Mouse (Mus musculus) Patski (cell line): Measurements from ENCODE around the gene B230307C23Rik. TPM values are rescaled to one million over a fixed set of nuclear protein-coding genes. Genes with fewer than 3 reads are reported as not detected.
"Not testable (repeated sequence)": the region's sequence is repeated elsewhere in the genome, so short reads cannot be mapped to it uniquely, and the experiment has no call there.

Source experiments
- ATAC-seq: fragments of 100-300 bp; one replicate; pipeline ENCODE4 v1.8.0; 2021
- CTCF ChIA-PET: fragments of 350-600 bp; sonication (Branson Sonifier 250); formaldehyde crosslinking; loops from one replicate; lab custom pipeline; 2022; ENCODE audit warnings: inconsistent platforms; lab: Charles Lee
- POLR2A ChIA-PET: fragments of 350-600 bp; sonication (Branson Sonifier 250); formaldehyde crosslinking; loops from one replicate; lab custom pipeline; 2022; ENCODE audit warnings: antibody characterized with exemption, inconsistent platforms; lab: Charles Lee
- DNase-seq: peaks from one replicate; pipeline ENCODE4 v3.0.0-alpha.2; 2011; ENCODE audit warnings: low read depth, low spot score
- H3K27me3 ChIP-seq: fragments of 371-371 bp; one replicate; pipeline ENCODE4 v1.5.1; 2021
- CTCF ChIP-seq: fragments of 100-300 bp; IDR thresholded peaks from one replicate; pipeline ENCODE4 v1.5.1; 2021
- in situ Hi-C: fragments of 300-500 bp; cut with MboI; formaldehyde crosslinking; loops from 3 replicates; pipeline ENCODE4 v1.11.1; 2018; ENCODE audit warnings: low pct_unique_long_range_greater_than_20kb, mixed read lengths
- polyA plus RNA-seq: library from polyadenylated mRNA; unstranded; gene quantifications from one replicate; pipeline ENCODE4 v1.2.3, GENCODE M21; 2021

Gene B230307C23Rik
- polyA plus RNA-seq, 1 experiment from 2014 or later, result 14.3 TPM

- in situ Hi-C loops, result no loop called here
- ChIA-PET POLR2A (interaction anchor here (0.7 kb wide), 1 partner anchor 166 kb away, joined by 3 read pairs; no protein-coding TSS in a partner anchor), CTCF (interaction anchor here (0.9 kb wide), 1 partner anchor 20 kb away, joined by 4 read pairs; no protein-coding TSS in a partner anchor)
- H3K27me3 ChIP-seq, result no peaks in the 10 kb centered on the region
- ATAC-seq (no peak), DNase-seq (no peak)
- TF ChIP-seq CTCF, result no peak
Measured at GRCm38 (mm10) chr16:98022081-98022480, 25.0 kb downstream of the B230307C23Rik start.

GRCm38 (mm10) chr16:98022657-98023345 lies 25.7 kb downstream of the B230307C23Rik start:
- no peaks in the 10 kb centered on the region for H3K27me3 ChIP-seq
- in situ Hi-C loops, result no loop called here
- DNase-seq (peak; percentile 93), ATAC-seq (no peak)
- ChIA-PET CTCF (interaction anchor here (0.9 kb wide), 1 partner anchor 19 kb away, joined by 4 read pairs; no protein-coding TSS in a partner anchor), POLR2A (interaction anchor here (0.6 kb wide), 1 partner anchor 134 kb away, joined by 6 read pairs; no protein-coding TSS in a partner anchor)
- TF ChIP-seq CTCF, result peak; percentile 64

DNA sequence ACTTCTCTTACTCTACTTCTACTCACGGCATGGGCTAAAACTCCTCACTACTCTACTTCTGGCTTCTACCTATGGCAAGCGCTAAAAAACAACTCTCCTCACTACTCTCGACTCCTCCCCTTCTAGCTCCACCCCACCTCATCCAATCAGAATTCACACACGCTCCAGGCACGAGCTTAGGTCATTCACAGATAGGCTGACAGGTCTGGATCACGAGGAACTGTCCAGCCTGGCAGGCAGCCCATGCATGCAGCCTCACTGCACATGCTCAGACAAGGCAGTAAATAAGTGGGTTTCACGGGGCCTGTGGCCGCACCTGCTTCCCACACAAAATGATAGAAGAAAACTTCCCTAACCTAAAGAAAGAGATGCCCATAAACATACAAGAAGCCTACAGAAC lies 29.1 kb downstream of the B230307C23Rik start:
- H3K27me3 ChIP-seq, in situ Hi-C loops, POLR2A ChIA-PET, ATAC-seq, DNase-seq: not testable (repeated sequence)
- CTCF ChIA-PET, result interaction anchor here (1.5 kb wide), 1 partner anchor 15 kb away, joined by 3 read pairs; no protein-coding TSS in a partner anchor

DNA sequence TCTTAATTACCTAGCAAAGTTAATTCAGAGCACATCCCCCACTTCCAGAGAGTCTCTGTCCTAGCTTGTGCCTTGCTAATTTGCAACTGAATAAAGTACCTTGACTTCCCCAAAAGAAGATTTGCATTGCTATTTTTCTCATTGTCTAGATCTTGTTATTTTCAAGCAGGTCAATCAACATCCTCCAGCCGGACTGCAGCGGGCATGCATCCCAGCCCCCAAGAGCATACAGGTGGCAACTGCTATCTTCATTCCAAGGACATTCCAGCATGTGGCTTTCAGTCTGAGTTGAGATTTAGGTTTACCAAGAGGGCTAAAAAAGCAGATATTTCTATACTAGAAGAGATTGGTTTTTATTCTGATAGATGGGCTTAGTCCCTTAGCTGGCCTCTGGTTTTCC lies 37.9 kb downstream of the B230307C23Rik start:
- DNase-seq, CTCF ChIA-PET, H3K27me3 ChIP-seq, in situ Hi-C loops, ATAC-seq, POLR2A ChIA-PET: not testable (repeated sequence)

DNA sequence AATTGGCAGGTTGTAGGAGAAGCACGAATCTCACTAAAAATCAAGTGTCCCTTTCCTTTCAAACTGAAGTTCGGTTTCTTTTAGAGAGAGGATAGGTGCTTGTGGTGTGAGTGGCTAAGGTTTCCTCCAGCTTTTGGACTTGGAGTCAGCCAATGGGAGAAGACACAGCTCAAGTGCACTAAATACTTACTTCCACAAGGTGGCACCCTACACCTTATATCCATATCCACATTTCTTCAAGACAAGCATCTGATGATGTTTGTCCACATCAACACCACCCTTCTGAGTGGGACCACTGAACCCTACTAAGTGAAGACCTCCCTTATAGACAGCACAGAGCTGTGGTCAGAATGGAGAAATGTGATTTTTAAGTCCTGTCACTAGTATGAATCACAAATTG lies 44.6 kb downstream of the B230307C23Rik start:
- in situ Hi-C loops, result no loop called here
- DNase-seq, result no peak
- ChIA-PET POLR2A (no interaction called here), CTCF (interaction anchor here (1.0 to 1.3 kb wide), 3 partner anchors 16 to 28 kb away, joined by 3 to 4 read pairs (median 3); no protein-coding TSS in a partner anchor)
- no peaks in the 10 kb centered on the region for H3K27me3 ChIP-seq
- peak; percentile 60 for ATAC-seq
- TF ChIP-seq CTCF, result peak; percentile 64

DNA sequence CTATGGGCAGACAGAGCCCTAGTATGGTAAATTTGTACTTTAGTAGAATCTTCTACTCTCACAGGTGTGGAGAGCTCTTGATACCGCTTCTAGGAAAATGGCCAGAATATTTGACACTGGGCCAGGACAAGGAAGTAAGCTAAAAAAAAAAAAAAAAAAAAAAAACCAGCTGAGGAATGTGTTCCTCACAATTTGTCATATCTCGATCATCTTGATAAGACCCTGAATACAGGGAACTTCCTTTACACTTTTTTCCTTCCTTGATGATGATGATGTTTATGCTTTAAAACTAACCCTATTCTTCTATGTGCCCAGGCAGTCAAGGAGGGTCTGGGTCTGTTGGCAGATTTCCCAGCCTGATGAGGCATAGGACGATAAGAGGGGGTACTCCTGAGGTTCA lies 82.3 kb downstream of the B230307C23Rik start:
- in situ Hi-C loops, CTCF ChIA-PET, ATAC-seq: not testable (repeated sequence)

DNA sequence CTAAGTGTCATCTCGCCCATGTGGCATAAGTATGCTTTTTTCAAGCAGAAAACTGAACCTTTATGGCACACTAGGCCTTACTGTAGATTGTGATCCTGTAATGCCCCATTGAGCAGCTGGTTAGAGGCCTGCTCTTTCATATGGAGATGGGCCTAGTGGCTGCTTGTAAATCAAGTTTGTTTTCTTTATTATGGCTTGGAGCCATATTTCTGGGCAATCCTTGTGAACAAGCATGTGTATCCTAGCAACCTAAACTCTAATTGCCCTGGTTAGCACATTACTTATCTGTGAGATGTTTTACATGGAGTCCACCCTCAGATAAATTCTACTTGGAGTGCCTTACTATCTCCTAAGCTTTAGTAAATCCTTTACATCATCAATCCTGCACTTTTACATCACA lies 84.0 kb downstream of the B230307C23Rik start:
- POLR2A ChIA-PET, CTCF ChIA-PET, DNase-seq: not testable (repeated sequence)

More for the DNA sequence above, 82.3 kb downstream of the B230307C23Rik start:
- POLR2A ChIA-PET, DNase-seq, H3K27me3 ChIP-seq: not testable (repeated sequence)

More for the DNA sequence above, 84.0 kb downstream of the B230307C23Rik start:
- H3K27me3 ChIP-seq, ATAC-seq, in situ Hi-C loops: not testable (repeated sequence)

Other genes with a start within 250 kb of the B230307C23Rik start
- 2.3 TPM for gene Ripk4, start 233.5 kb upstream of the B230307C23Rik start, polyA plus RNA-seq
- 6.8 TPM for gene Prdm15, start 145.5 kb upstream of the B230307C23Rik start, polyA plus RNA-seq
- 13.8 TPM for gene C2cd2, start 34.7 kb upstream of the B230307C23Rik start, polyA plus RNA-seq
- 23.0 TPM for gene Zbtb21, start 34.7 kb upstream of the B230307C23Rik start, polyA plus RNA-seq
- 10.1 TPM for gene A630089N07Rik, start 85.1 kb downstream of the B230307C23Rik start, polyA plus RNA-seq